Mouse (Mus musculus): Measurements from ENCODE around the gene Pgghg. TPM values are rescaled to one million over a fixed set of nuclear protein-coding genes. Genes with fewer than 3 reads are reported as not detected.
A peak's percentile ranks its signal among the peaks of the same experiment; 100 is the strongest.

Gene Pgghg
- polyA plus RNA-seq (2015; fragmentation: Nextera tagmentation; extraction: Ambion mirVana): 7.6 and 8.2 TPM in 2 replicates

GRCm38 (mm10) chr7:140941222-140942051 is at the start of gene Pgghg:
Pgghg (plus strand) TSS chr7:140941391.
- H3K4me2 ChIP-seq: peak within 1 kb of the TSS; percentile 54
- ATAC-seq (ENCODE audit: low read depth): peak; percentile 80
- 0 out of 2 replicates have a peak, but pooled peaks cover 8% of the 10 kb centered on the region for H3K27me3 ChIP-seq
- H3K36me3 ChIP-seq: no peaks in the 10 kb centered on the region
- H3K27ac ChIP-seq (replicated peaks): peak within 1 kb of the TSS; percentile 67
- 4% methylated on average over 33 of the region's 33 CpGs for WGBS
- H3K4me3 ChIP-seq: peak within 1 kb of the TSS; percentile 40
- H3K4me1 ChIP-seq (replicated peaks): peaks cover 30% of the 10 kb centered on the region
- H3K9ac ChIP-seq: peak within 1 kb of the TSS; percentile 71
- no peaks in the 10 kb centered on the region for H3K9me3 ChIP-seq

GRCm38 (mm10) chr7:140894031-140894430 is 47.2 kb upstream of the Pgghg start:
- no peaks in the 10 kb centered on the region for H3K9me3 ChIP-seq
- 93% methylated on average over 7 of the region's 7 CpGs for WGBS
- no peak for ATAC-seq (ENCODE audit: low read depth)
- H3K36me3 ChIP-seq: peaks cover 82% of the 10 kb centered on the region
- H3K4me1 ChIP-seq (replicated peaks): no peaks in the 10 kb centered on the region
- H3K9ac ChIP-seq: no peak overlapping the region
- no peaks in the 10 kb centered on the region for H3K27me3 ChIP-seq
- no peak overlapping the region for H3K4me3 ChIP-seq
- no peak overlapping the region for H3K27ac ChIP-seq (replicated peaks)
- no peak overlapping the region for H3K4me2 ChIP-seq

GRCm38 (mm10) chr7:140894611-140895010 is 46.6 kb upstream of the Pgghg start:
- Histone ChIP-seq H3K4me1 (replicated peaks) (no peaks in the 10 kb centered on the region), H3K27ac (replicated peaks) (no peak overlapping the region), H3K4me2 (no peak overlapping the region), H3K9ac (no peak overlapping the region), H3K4me3 (no peak overlapping the region), H3K9me3 (no peaks in the 10 kb centered on the region), H3K36me3 (peaks cover 82% of the 10 kb centered on the region), H3K27me3 (no peaks in the 10 kb centered on the region)
- 99% methylated on average over 3 of the region's 3 CpGs for WGBS
- no peak for ATAC-seq (ENCODE audit: low read depth)

GRCm38 (mm10) chr7:140897863-140898262 is 43.3 kb upstream of the Pgghg start:
- no peak for ATAC-seq (ENCODE audit: low read depth)
- no peak overlapping the region for H3K4me2 ChIP-seq
- 0 out of 2 replicates have a peak, but pooled peaks cover under 1% of the 10 kb centered on the region for H3K4me1 ChIP-seq (replicated peaks)
- H3K27me3 ChIP-seq: no peaks in the 10 kb centered on the region
- H3K27ac ChIP-seq (replicated peaks): no peak overlapping the region
- H3K36me3 ChIP-seq: peaks cover 65% of the 10 kb centered on the region
- no peak overlapping the region for H3K4me3 ChIP-seq
- 92% methylated on average over 7 of the region's 7 CpGs for WGBS
- H3K9ac ChIP-seq: no peak overlapping the region
- H3K9me3 ChIP-seq: no peaks in the 10 kb centered on the region

- Histone ChIP-seq H3K9me3 (no peaks in the 10 kb centered on the region), H3K4me2 (no peak overlapping the region), H3K9ac (no peak overlapping the region), H3K36me3 (peaks cover 54% of the 10 kb centered on the region), H3K27ac (replicated peaks) (no peak overlapping the region), H3K4me3 (no peak overlapping the region), H3K4me1 (replicated peaks) (peaks cover 7% of the 10 kb centered on the region; the same call in 1 of the 2 replicates), H3K27me3 (no peaks in the 10 kb centered on the region)
- WGBS: 81% methylated on average over 3 of the region's 3 CpGs
- no peak for ATAC-seq (ENCODE audit: low read depth)
Measured at GRCm38 (mm10) chr7:140899121-140899520, 42.1 kb upstream of the Pgghg start.

GRCm38 (mm10) chr7:140900220-140900619 is 41.0 kb upstream of the Pgghg start, which contains the start of gene Cox8b:
Cox8b (minus strand) TSS chr7:140900446.
- Histone ChIP-seq H3K27me3 (no peaks in the 10 kb centered on the region), H3K27ac (replicated peaks) (no peak within 1 kb of the TSS), H3K4me1 (replicated peaks) (peaks cover 7% of the 10 kb centered on the region; the same call in 1 of the 2 replicates), H3K9ac (no peak within 1 kb of the TSS), H3K4me3 (no peak within 1 kb of the TSS), H3K4me2 (no peak within 1 kb of the TSS), H3K36me3 (peaks cover 44% of the 10 kb centered on the region), H3K9me3 (no peaks in the 10 kb centered on the region)
- no peak for ATAC-seq (ENCODE audit: low read depth)
- WGBS: 74% methylated on average over 10 of the region's 10 CpGs

GRCm38 (mm10) chr7:140902036-140902875 is 38.9 kb upstream of the Pgghg start:
- Histone ChIP-seq H3K9me3 (no peaks in the 10 kb centered on the region), H3K36me3 (peaks cover 26% of the 10 kb centered on the region), H3K27ac (replicated peaks) (no peak overlapping the region), H3K4me3 (no peak overlapping the region), H3K4me1 (replicated peaks) (peaks cover 7% of the 10 kb centered on the region; the same call in 1 of the 2 replicates), H3K9ac (no peak overlapping the region), H3K27me3 (no peaks in the 10 kb centered on the region), H3K4me2 (no peak overlapping the region)
- 83% methylated on average over 15 of the region's 15 CpGs for WGBS
- no peak for ATAC-seq (ENCODE audit: low read depth)

- H3K36me3 ChIP-seq: peaks cover 16% of the 10 kb centered on the region
- WGBS: 24% methylated on average over 13 of the region's 13 CpGs
- no peaks in the 10 kb centered on the region for H3K27me3 ChIP-seq
- H3K4me2 ChIP-seq: no peak overlapping the region
- ATAC-seq (ENCODE audit: low read depth): peak; percentile 62
- no peak overlapping the region for H3K27ac ChIP-seq (replicated peaks)
- no peaks in the 10 kb centered on the region for H3K9me3 ChIP-seq
- H3K9ac ChIP-seq: peak overlapping the region; percentile 41
- H3K4me1 ChIP-seq (replicated peaks): peaks cover 7% of the 10 kb centered on the region; the same call in 1 of the 2 replicates
- H3K4me3 ChIP-seq: no peak overlapping the region
Measured at GRCm38 (mm10) chr7:140903212-140903611, 38.0 kb upstream of the Pgghg start.

GRCm38 (mm10) chr7:140905642-140906081 is 35.5 kb upstream of the Pgghg start:
- no peak overlapping the region for H3K9ac ChIP-seq
- WGBS: 90% methylated on average over 2 of the region's 2 CpGs
- ATAC-seq (ENCODE audit: low read depth): no peak
- H3K9me3 ChIP-seq: no peaks in the 10 kb centered on the region
- peaks cover 12% of the 10 kb centered on the region for H3K4me1 ChIP-seq (replicated peaks)
- no peak overlapping the region for H3K27ac ChIP-seq (replicated peaks)
- H3K36me3 ChIP-seq: no peaks in the 10 kb centered on the region
- no peaks in the 10 kb centered on the region for H3K27me3 ChIP-seq
- H3K4me2 ChIP-seq: no peak overlapping the region
- H3K4me3 ChIP-seq: no peak overlapping the region

GRCm38 (mm10) chr7:140907131-140907530 is 34.1 kb upstream of the Pgghg start:
- 83% methylated on average over 13 of the region's 13 CpGs for WGBS
- Histone ChIP-seq H3K4me3 (no peak overlapping the region), H3K36me3 (no peaks in the 10 kb centered on the region), H3K4me2 (no peak overlapping the region), H3K27me3 (no peaks in the 10 kb centered on the region), H3K27ac (replicated peaks) (no peak overlapping the region), H3K9ac (no peak overlapping the region), H3K9me3 (no peaks in the 10 kb centered on the region), H3K4me1 (replicated peaks) (peaks cover 12% of the 10 kb centered on the region)
- ATAC-seq (ENCODE audit: low read depth): no peak

- H3K9me3 ChIP-seq: no peaks in the 10 kb centered on the region
- H3K27ac ChIP-seq (replicated peaks): no peak overlapping the region
- no peaks in the 10 kb centered on the region for H3K27me3 ChIP-seq
- no peak overlapping the region for H3K4me2 ChIP-seq
- WGBS: 87% methylated on average over 7 of the region's 7 CpGs
- no peak overlapping the region for H3K4me3 ChIP-seq
- H3K9ac ChIP-seq: no peak overlapping the region
- H3K4me1 ChIP-seq (replicated peaks): peaks cover 12% of the 10 kb centered on the region
- no peak for ATAC-seq (ENCODE audit: low read depth)
- H3K36me3 ChIP-seq: no peaks in the 10 kb centered on the region
Measured at GRCm38 (mm10) chr7:140907697-140908096, 33.5 kb upstream of the Pgghg start.

- no peak for ATAC-seq (ENCODE audit: low read depth)
- no peak overlapping the region for H3K4me3 ChIP-seq
- no peaks in the 10 kb centered on the region for H3K9me3 ChIP-seq
- H3K9ac ChIP-seq: no peak overlapping the region
- peaks cover 9% of the 10 kb centered on the region for H3K4me1 ChIP-seq (replicated peaks)
- no peaks in the 10 kb centered on the region for H3K27me3 ChIP-seq
- H3K4me2 ChIP-seq: no peak overlapping the region
- 52% methylated on average over 7 of the region's 7 CpGs for WGBS
- no peak overlapping the region for H3K27ac ChIP-seq (replicated peaks)
- H3K36me3 ChIP-seq: no peaks in the 10 kb centered on the region
Measured at GRCm38 (mm10) chr7:140908181-140908580, 33.0 kb upstream of the Pgghg start.
